Mouse (Mus musculus) cerebral cortex, adult 2 months (tissue): ENCODE results near the gene 2810004N23Rik.

Experiments
- WGBS: fragments of 180-500 bp; shearing (Covaris S2); methylation state at CpG from one replicate; pipeline ENCODE4 v1.1.7; 2018; 5-methylcytosine and 5-hydroxymethylcytosine counted together

2810004N23Rik gene

GRCm38 (mm10) chr8:124819612-124820115, 43.3 kb downstream of the 2810004N23Rik start:
- 75% methylated on average over 6 of the region's 6 CpGs for WGBS

- 71% methylated on average over 3 of the region's 3 CpGs for WGBS
Observed at GRCm38 (mm10) chr8:124817361-124817760, 45.6 kb downstream of the 2810004N23Rik start.

GRCm38 (mm10) chr8:124816866-124817265, 46.1 kb downstream of the 2810004N23Rik start:
- 97% methylated on average over 11 of the region's 11 CpGs for WGBS

- WGBS = 85% methylated on average over 12 of the region's 12 CpGs
Observed at GRCm38 (mm10) chr8:124815870-124816269, 47.0 kb downstream of the 2810004N23Rik start.

- WGBS = 90% methylated on average over 4 of the region's 4 CpGs
Observed at GRCm38 (mm10) chr8:124813326-124813725, 49.6 kb downstream of the 2810004N23Rik start.

GRCm38 (mm10) chr8:124810689-124811394, 52.1 kb downstream of the 2810004N23Rik start:
- 25% methylated on average over 9 of the region's 9 CpGs for WGBS

- WGBS = 58% methylated on average over 5 of the region's 5 CpGs
Observed at GRCm38 (mm10) chr8:124810056-124810610, 52.8 kb downstream of the 2810004N23Rik start.

GRCm38 (mm10) chr8:124809419-124809818, 53.5 kb downstream of the 2810004N23Rik start:
- 63% methylated on average over 2 of the region's 2 CpGs for whole genome bisulfite sequencing

- 93% methylated on average over 4 of the region's 4 CpGs for WGBS
Observed at GRCm38 (mm10) chr8:124805990-124806389, 56.9 kb downstream of the 2810004N23Rik start.

- 81% methylated on average over 12 of the region's 12 CpGs for WGBS
Observed at GRCm38 (mm10) chr8:124803824-124804702, 58.9 kb downstream of the 2810004N23Rik start.

GRCm38 (mm10) chr8:124800542-124800941, 62.4 kb downstream of the 2810004N23Rik start:
- 69% methylated on average over 11 of the region's 11 CpGs for WGBS

- WGBS = 69% methylated on average over 8 of the region's 8 CpGs
Observed at GRCm38 (mm10) chr8:124795781-124796488, 67.0 kb downstream of the 2810004N23Rik start.

- under 1% methylated on average over 25 of the region's 25 CpGs for WGBS
Observed at GRCm38 (mm10) chr8:124794486-124794780, 68.5 kb downstream of the 2810004N23Rik start.

GRCm38 (mm10) chr8:124793661-124794485, 69.0 kb downstream of the 2810004N23Rik start:
- under 1% methylated on average over 81 of the region's 81 CpGs for WGBS

GRCm38 (mm10) chr8:124793172-124793651, 69.7 kb downstream of the 2810004N23Rik start:
- WGBS = 1% methylated on average over 48 of the region's 51 CpGs

- 1% methylated on average over 39 of the region's 39 CpGs for WGBS
Observed at GRCm38 (mm10) chr8:124792708-124793107, 70.2 kb downstream of the 2810004N23Rik start, which contains the start of gene Trim67. Trim67 (plus strand) TSS chr8:124793092.

GRCm38 (mm10) chr8:124792186-124792585, 70.7 kb downstream of the 2810004N23Rik start:
- WGBS = 1% methylated on average over 32 of the region's 32 CpGs

GRCm38 (mm10) chr8:124791751-124792150, 71.2 kb downstream of the 2810004N23Rik start:
- 41% methylated on average over 4 of the region's 4 CpGs for WGBS

- WGBS = 80% methylated on average over 4 of the region's 4 CpGs
Observed at GRCm38 (mm10) chr8:124790676-124791075, 72.2 kb downstream of the 2810004N23Rik start.
